Mouse (Mus musculus) T-helper 1 cell (primary cell): Measurements from ENCODE around the gene Slc9a5.

ENCODE experiments used
- in situ Hi-C: fragments of 300-600 bp; cut with MboI, MseI; formaldehyde crosslinking; loops from one replicate; pipeline ENCODE4 v1.15.1; 2025; ENCODE audit warnings: high pct_unique_total_duplicates

Gene Slc9a5

DNA sequence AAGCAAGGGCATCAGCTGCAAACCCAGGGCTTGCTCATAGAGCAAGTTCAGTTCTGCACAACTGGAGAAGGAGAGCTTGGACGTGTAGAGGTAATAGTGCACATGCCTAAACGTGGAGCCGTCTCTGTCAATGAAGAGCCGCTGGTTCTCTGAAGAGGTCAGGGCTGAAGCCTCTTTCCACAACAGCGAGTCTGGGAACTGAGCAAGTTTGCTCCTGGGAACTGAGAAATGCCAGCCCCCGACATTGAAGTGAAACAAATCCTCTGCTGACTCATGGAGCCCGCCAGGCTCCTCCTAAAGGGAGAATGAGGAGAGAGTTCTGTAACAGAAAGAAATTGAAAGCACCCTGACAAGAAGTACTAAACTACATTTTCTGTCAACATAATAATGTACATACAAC lies 59.7 kb downstream of the Slc9a5 start:
- in situ Hi-C loops = no loop called here

DNA sequence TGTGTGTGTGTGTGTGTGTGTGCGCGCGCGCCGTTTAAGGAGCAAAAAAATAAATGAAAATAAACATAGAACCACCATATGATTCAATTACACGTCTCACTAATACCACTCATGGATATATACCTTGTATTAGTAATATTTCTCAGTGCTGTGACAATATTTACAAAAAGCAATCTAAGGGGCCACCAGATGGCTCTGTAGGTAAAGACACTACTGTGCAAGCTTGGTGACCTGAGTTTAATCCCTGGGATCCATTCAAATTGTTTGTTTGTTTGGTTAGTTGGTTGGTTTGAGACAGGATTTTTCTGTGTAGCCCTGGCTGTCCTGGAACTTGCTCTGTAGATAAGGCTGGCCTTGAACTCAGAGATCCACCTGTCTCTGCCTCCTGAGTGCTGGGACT lies 61.3 kb downstream of the Slc9a5 start:
- in situ Hi-C loops = no loop called here

DNA sequence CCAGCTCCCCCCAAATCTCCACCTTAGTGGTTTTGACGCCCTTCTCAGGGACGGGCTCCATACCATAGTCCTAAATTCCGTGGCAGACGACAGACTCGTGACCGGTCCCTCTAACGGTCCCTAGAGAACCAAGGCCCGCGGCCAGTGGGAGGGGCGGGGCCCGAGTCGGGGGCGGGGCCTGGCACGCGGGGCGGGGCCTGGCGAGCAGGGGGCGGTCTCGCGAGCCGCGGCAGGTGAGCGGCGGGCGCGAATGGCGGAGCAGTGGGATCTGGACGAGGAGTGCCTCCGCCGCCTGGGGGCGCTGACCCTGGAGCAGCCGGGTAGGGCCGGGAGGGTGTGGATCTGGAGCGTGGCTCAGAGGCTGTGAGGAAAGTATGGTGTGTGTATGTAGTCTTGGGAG lies 64.7 kb downstream of the Slc9a5 start, which contains the start of the genes Kctd19 and Lrrc36:
Kctd19 (minus strand) TSS at position 112 of the 400 bp plus-strand sequence.
Lrrc36 (plus strand) TSS at position 181 of the 400 bp plus-strand sequence.
- in situ Hi-C loops = no loop called here

DNA sequence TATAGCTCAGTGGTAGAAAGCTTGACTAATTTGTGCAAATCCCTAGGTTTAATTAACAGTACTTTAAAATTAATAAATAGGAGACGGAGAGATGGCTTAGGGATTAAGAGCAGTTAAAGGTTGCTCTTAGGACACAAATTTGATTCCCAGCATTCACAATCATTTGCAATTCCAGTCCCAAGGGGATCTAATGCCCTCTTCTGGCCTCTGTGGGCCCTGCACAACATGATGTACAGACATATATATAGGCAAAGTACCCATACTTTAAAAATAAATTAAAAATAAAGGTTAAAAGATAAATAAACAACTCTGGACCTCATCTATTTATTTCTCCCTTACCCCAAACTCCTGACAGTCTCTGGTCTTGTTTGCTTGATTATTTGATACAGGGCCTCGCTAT lies 70.3 kb downstream of the Slc9a5 start:
- in situ Hi-C loops = no loop called here
